Mouse (Mus musculus) erythroblast, embryonic 14.5 days (primary cell): Measurements from ENCODE around the gene Pofut2.

Source experiments
- GATA1 ChIP-seq: IDR thresholded peaks from 2 replicates; pipeline ENCODE4 v1.6.1; 2012; ENCODE audit warnings: low read length, inconsistent platforms, mixed read lengths
- TAL1 ChIP-seq: IDR thresholded peaks from 3 replicates; pipeline ENCODE4 v1.6.1; 2012; ENCODE audit warnings: low read length, inconsistent platforms, mixed read lengths

DNA sequence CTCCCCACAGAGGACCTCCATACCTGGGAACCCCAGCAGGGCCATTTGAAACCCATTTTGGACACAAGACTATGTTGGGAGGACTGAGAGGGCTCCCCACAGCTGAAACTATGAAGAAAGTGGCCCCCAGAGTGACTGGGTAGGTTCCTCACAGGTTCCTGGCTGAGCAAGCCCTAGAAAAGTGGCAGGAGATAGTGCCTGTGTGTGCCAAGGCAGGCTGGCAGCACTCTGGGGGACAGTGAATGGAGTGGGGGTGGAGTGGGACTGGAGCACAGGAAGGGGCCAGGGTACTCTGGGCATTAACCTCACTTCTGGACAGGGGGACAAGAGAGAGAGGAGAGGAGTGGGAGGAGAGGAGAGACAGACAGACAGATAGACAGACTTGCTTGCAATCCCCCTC is 14.8 kb downstream of the Pofut2 start:
- no peak for TF ChIP-seq TAL1
- no peak for TF ChIP-seq GATA1
